Mouse (Mus musculus) forebrain, embryonic 10.5 days (tissue): ENCODE data around the gene Slc35c2. TPM values are rescaled to one million over a fixed set of nuclear protein-coding genes. Genes with fewer than 3 reads are reported as not detected.
A peak's percentile ranks its signal among the peaks of the same experiment; 100 is the strongest.

Source experiments
- DNase-seq: peaks from one replicate; pipeline ENCODE4 v3.0.0-alpha.2; 2017; ENCODE audit warnings: low spot score; ENCODE audit errors: extremely low spot score
- H3K27ac ChIP-seq: fragments of 300-500 bp; sonication (generic); 2 replicates; pipeline ENCODE4 v1.5.1; 2016; ENCODE audit warnings: mild to moderate bottlenecking
- H3K27me3 ChIP-seq: fragments of 300-500 bp; sonication (generic); 2 replicates; pipeline ENCODE4 v1.6.1; 2016; ENCODE audit warnings: mild to moderate bottlenecking; ENCODE audit not compliant: poor library complexity, severe bottlenecking
- H3K36me3 ChIP-seq: fragments of 300-500 bp; sonication (generic); replicated peaks from 2 replicates; pipeline ENCODE4 v1.6.1; 2016; ENCODE audit warnings: mild to moderate bottlenecking, moderate library complexity
- H3K4me1 ChIP-seq: fragments of 300-500 bp; sonication (generic); 2 replicates; pipeline ENCODE4 v1.6.1; 2016
- H3K4me3 ChIP-seq: fragments of 300-500 bp; sonication (generic); 2 replicates; pipeline ENCODE4 v1.5.1; 2016; ENCODE audit warnings: mild to moderate bottlenecking, moderate library complexity
- H3K9me3 ChIP-seq: fragments of 300-500 bp; sonication (generic); 2 replicates; pipeline ENCODE4 v1.6.1; 2016; ENCODE audit warnings: mild to moderate bottlenecking, moderate library complexity
- WGBS: fragments of 180-500 bp; shearing (Covaris S2); methylation state at CpG from one replicate; pipeline ENCODE4 v1.1.7; 2016; 5-methylcytosine and 5-hydroxymethylcytosine counted together
- polyA plus RNA-seq: library from polyadenylated mRNA; unstranded; fragments of >200 nt; fragmentation: Nextera tagmentation; extraction: Ambion mirVana; gene quantifications from 2 replicates; pipeline ENCODE4 v1.2.1, GENCODE M21; 2016

Slc35c2 gene
- polyA plus RNA-seq, 1 experiment from 2014 or later = 75.4 TPM

GRCm38 (mm10) chr2:165241786-165242185, 45.9 kb downstream of the Slc35c2 start:
- H3K27me3 ChIP-seq = peaks cover 100% of the 10 kb centered on the region
- DNase-seq = no peak
- WGBS = 62% methylated on average over 7 of the region's 7 CpGs
- no peak overlapping the region for H3K27ac ChIP-seq
- no peaks in the 10 kb centered on the region; the same call in 1 of the 2 replicates for H3K9me3 ChIP-seq
- peaks cover 44% of the 10 kb centered on the region for H3K4me1 ChIP-seq
- H3K4me3 ChIP-seq = no peak overlapping the region
- H3K36me3 ChIP-seq = no peaks in the 10 kb centered on the region

GRCm38 (mm10) chr2:165240371-165240770, 47.3 kb downstream of the Slc35c2 start:
- no peaks in the 10 kb centered on the region for H3K36me3 ChIP-seq
- DNase-seq = no peak
- no peak overlapping the region for H3K4me3 ChIP-seq
- H3K9me3 ChIP-seq = no peaks in the 10 kb centered on the region; the same call in 1 of the 2 replicates
- H3K4me1 ChIP-seq = peaks cover 40% of the 10 kb centered on the region
- WGBS = 40% methylated on average over 8 of the region's 8 CpGs
- no peak overlapping the region for H3K27ac ChIP-seq
- H3K27me3 ChIP-seq = peaks cover 100% of the 10 kb centered on the region

- Histone ChIP-seq H3K27me3 (peaks cover 100% of the 10 kb centered on the region), H3K4me1 (peaks cover 47% of the 10 kb centered on the region), H3K4me3 (no peak overlapping the region), H3K9me3 (no peaks in the 10 kb centered on the region), H3K36me3 (no peaks in the 10 kb centered on the region), H3K27ac (no peak overlapping the region)
- DNase-seq = no peak
- WGBS = 12% methylated on average over 15 of the region's 15 CpGs
Measured at GRCm38 (mm10) chr2:165239533-165240144, 48.0 kb downstream of the Slc35c2 start.

GRCm38 (mm10) chr2:165238416-165239145, 49.1 kb downstream of the Slc35c2 start:
- DNase-seq = no peak
- WGBS = 6% methylated on average over 12 of the region's 12 CpGs

GRCm38 (mm10) chr2:165234613-165235291, 52.9 kb downstream of the Slc35c2 start, which contains the start of gene Cdh22:
Gene Cdh22, minus strand, starts transcription at chr2:165234853.
- peaks cover 63% of the 10 kb centered on the region for H3K4me1 ChIP-seq
- H3K36me3 ChIP-seq = no peaks in the 10 kb centered on the region
- H3K27me3 ChIP-seq = peaks cover 100% of the 10 kb centered on the region
- peak; percentile 80 for DNase-seq
- no peaks in the 10 kb centered on the region for H3K9me3 ChIP-seq
- H3K4me3 ChIP-seq = peak within 1 kb of the TSS; percentile 77
- peak within 1 kb of the TSS; percentile 88 for H3K27ac ChIP-seq
- WGBS = under 1% methylated on average over 45 of the region's 60 CpGs

More at GRCm38 (mm10) chr2:165238416-165239145, 49.1 kb downstream of the Slc35c2 start:
- peaks cover 100% of the 10 kb centered on the region for H3K27me3 ChIP-seq
- H3K36me3 ChIP-seq = no peaks in the 10 kb centered on the region
- H3K4me1 ChIP-seq = peaks cover 57% of the 10 kb centered on the region
- H3K4me3 ChIP-seq = peak overlapping the region; percentile 16; the same call in 1 of the 2 replicates
- H3K9me3 ChIP-seq = no peaks in the 10 kb centered on the region
- 0 out of 2 replicates have a peak overlapping the region, but pooled peaks have one; percentile 8 for H3K27ac ChIP-seq

GRCm38 (mm10) chr2:165234291-165234612, 53.4 kb downstream of the Slc35c2 start:
- Histone ChIP-seq H3K27ac (peak overlapping the region; percentile 88), H3K9me3 (no peaks in the 10 kb centered on the region), H3K27me3 (peaks cover 100% of the 10 kb centered on the region), H3K4me1 (peaks cover 66% of the 10 kb centered on the region), H3K4me3 (peak overlapping the region; percentile 77), H3K36me3 (no peaks in the 10 kb centered on the region)
- DNase-seq = peak; percentile 38
- under 1% methylated on average over 41 of the region's 41 CpGs for WGBS

- Histone ChIP-seq H3K4me3 (peak overlapping the region; percentile 77), H3K27me3 (peaks cover 100% of the 10 kb centered on the region), H3K27ac (peak overlapping the region; percentile 88), H3K9me3 (no peaks in the 10 kb centered on the region), H3K4me1 (peaks cover 64% of the 10 kb centered on the region), H3K36me3 (no peaks in the 10 kb centered on the region)
- DNase-seq = peak; percentile 70
- under 1% methylated on average over 82 of the region's 82 CpGs for WGBS
Measured at GRCm38 (mm10) chr2:165233491-165234290, 54.0 kb downstream of the Slc35c2 start.

GRCm38 (mm10) chr2:165229050-165229449, 58.6 kb downstream of the Slc35c2 start:
- Histone ChIP-seq H3K4me1 (peaks cover 42% of the 10 kb centered on the region), H3K27me3 (peaks cover 94% of the 10 kb centered on the region)
- WGBS = 89% methylated on average over 11 of the region's 11 CpGs

More at GRCm38 (mm10) chr2:165229050-165229449, 58.6 kb downstream of the Slc35c2 start:
- no peaks in the 10 kb centered on the region for H3K9me3 ChIP-seq
- no peak for DNase-seq
- H3K36me3 ChIP-seq = no peaks in the 10 kb centered on the region
- 0 out of 2 replicates have a peak overlapping the region, but pooled peaks have one; percentile 17 for H3K27ac ChIP-seq
- no peak overlapping the region for H3K4me3 ChIP-seq

Other genes with a start within 250 kb of the Slc35c2 start
- 4.4 and 5.6 TPM in 2 replicates for gene Cd40, start 232.2 kb downstream of the Slc35c2 start, polyA plus RNA-seq
- gene 1700025C18Rik, start 197.1 kb downstream of the Slc35c2 start, polyA plus RNA-seq = not detected in 2 replicates
- gene Cdh22, start 53.0 kb downstream of the Slc35c2 start, polyA plus RNA-seq = 2.8 and 3.1 TPM in 2 replicates
- 83.7 and 86.4 TPM in 2 replicates for gene Elmo2, start 38.6 kb upstream of the Slc35c2 start, polyA plus RNA-seq
- gene Zfp663, start 80.9 kb upstream of the Slc35c2 start, polyA plus RNA-seq = 4.7 and 4.9 TPM in 2 replicates
- gene Zfp334, start 100.4 kb upstream of the Slc35c2 start, polyA plus RNA-seq = 20.3 and 21.1 TPM in 2 replicates
- gene Ocstamp, start 112.5 kb upstream of the Slc35c2 start, polyA plus RNA-seq = 0.05 and 0.15 TPM in 2 replicates
- gene Slc13a3, start 185.4 kb upstream of the Slc35c2 start, polyA plus RNA-seq = 0.69 and 0.77 TPM in 2 replicates
- gene Trp53rka, start 205.5 kb upstream of the Slc35c2 start, polyA plus RNA-seq = 55.3 and 59.3 TPM in 2 replicates
- gene Slc2a10, start 215.9 kb upstream of the Slc35c2 start, polyA plus RNA-seq = 4.6 and 5.9 TPM in 2 replicates